Mouse (Mus musculus) limb, embryonic 15.5 days (tissue): ENCODE measurements around the gene Abracl. TPM values are rescaled to one million over a fixed set of nuclear protein-coding genes. Genes with fewer than 3 reads are reported as not detected.

Experiments used
- ATAC-seq: fragments of 200-750 bp; cut with Nextera tagmentation; 2 replicates; pipeline ENCODE4 v1.8.0; 2017; ENCODE audit warnings: low read depth, moderate TSS enrichment; ENCODE audit not compliant: insufficient number of reproducible peaks, low FRiP score, low TSS enrichment
- H3K27ac ChIP-seq: fragments of 300-500 bp; sonication (generic); 2 replicates; pipeline ENCODE4 v1.5.1; 2015; ENCODE audit warnings: moderate library complexity, mild to moderate bottlenecking, inconsistent platforms
- H3K27me3 ChIP-seq: fragments of 300-500 bp; sonication (generic); 2 replicates; pipeline ENCODE4 v1.6.1; 2015; ENCODE audit warnings: inconsistent platforms
- H3K36me3 ChIP-seq: fragments of 300-500 bp; sonication (generic); 2 replicates; pipeline ENCODE4 v1.6.1; 2015; ENCODE audit warnings: inconsistent platforms
- H3K4me1 ChIP-seq: fragments of 300-500 bp; sonication (generic); 2 replicates; pipeline ENCODE4 v1.6.1; 2015; ENCODE audit warnings: inconsistent platforms
- H3K4me2 ChIP-seq: fragments of 300-500 bp; sonication (generic); 2 replicates; pipeline ENCODE4 v1.6.1; 2015; ENCODE audit warnings: mild to moderate bottlenecking, inconsistent platforms
- H3K4me3 ChIP-seq: fragments of 300-500 bp; sonication (generic); 2 replicates; pipeline ENCODE4 v1.5.1; 2015; ENCODE audit warnings: mild to moderate bottlenecking, inconsistent platforms
- H3K9ac ChIP-seq: fragments of 300-500 bp; sonication (generic); 2 replicates; pipeline ENCODE4 v1.6.1; 2015; ENCODE audit warnings: inconsistent platforms
- H3K9me3 ChIP-seq: fragments of 300-500 bp; sonication (generic); 2 replicates; pipeline ENCODE4 v1.6.1; 2016; ENCODE audit warnings: inconsistent platforms
- WGBS: fragments of 180-500 bp; shearing (Covaris S2); methylation state at CpG from one replicate; pipeline ENCODE4 v1.1.7; 2015; 5-methylcytosine and 5-hydroxymethylcytosine counted together
- polyA plus RNA-seq: library from polyadenylated mRNA; unstranded; fragments of >200 nt; fragmentation: Nextera tagmentation; extraction: Ambion mirVana; gene quantifications from 2 replicates; pipeline ENCODE4 v1.2.1, GENCODE M21; 2015

The Abracl gene
- polyA plus RNA-seq, 1 experiment from 2014 or later, result 138 TPM

DNA sequence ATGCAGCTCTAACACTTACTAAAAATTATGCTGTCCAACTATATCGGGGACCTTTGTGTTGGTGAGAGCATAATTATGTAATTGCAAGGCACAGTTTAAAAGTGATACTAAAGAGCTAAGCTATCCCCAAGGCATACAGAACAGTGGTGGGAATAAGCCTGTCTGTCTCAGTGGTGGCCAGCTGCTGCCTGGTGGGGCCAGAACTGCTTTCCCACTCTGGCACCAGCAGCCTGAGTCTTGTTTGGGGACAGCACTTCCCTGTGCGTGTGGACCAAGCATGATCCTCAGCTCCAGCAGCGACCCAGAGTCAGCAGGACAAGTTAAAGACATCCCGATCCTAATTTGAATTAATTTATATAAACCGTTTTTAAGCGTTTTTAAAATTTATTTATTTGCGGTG lies 2.6 kb downstream of the Abracl start:
- Histone ChIP-seq H3K4me2 (no peak overlapping the region), H3K36me3 (peaks cover 22% of the 10 kb centered on the region; the same call in 1 of the 2 replicates), H3K9me3 (no peaks in the 10 kb centered on the region), H3K27me3 (no peaks in the 10 kb centered on the region), H3K4me3 (no peak overlapping the region), H3K4me1 (peaks cover 10% of the 10 kb centered on the region; the same call in 1 of the 2 replicates), H3K9ac (no peak overlapping the region), H3K27ac (no peak overlapping the region)
- 80% methylated on average over 7 of the region's 7 CpGs for WGBS
- ATAC-seq, result no peak

DNA sequence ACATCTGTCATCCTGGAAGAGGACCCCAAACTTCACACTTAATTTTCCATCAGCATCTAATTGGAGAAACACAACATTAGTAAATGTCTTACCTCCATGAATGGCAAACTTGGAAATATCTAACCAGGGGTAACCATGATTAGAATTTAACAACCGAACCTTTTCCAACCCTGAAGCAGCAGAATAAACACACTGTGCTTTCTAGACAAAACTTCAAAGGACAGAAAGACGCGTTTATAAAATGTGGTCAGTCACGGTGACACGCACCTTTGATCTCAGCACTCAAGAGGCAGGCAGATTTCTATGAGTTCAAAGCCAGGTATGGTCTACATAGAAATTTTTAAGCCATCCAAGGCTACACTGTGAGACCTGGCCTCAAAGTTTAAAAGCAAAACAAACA lies 11.3 kb downstream of the Abracl start:
- ATAC-seq, result no peak
- H3K4me3 ChIP-seq, result no peak overlapping the region
- no peaks in the 10 kb centered on the region for H3K27me3 ChIP-seq
- no peak overlapping the region for H3K9ac ChIP-seq
- peaks cover 18% of the 10 kb centered on the region; the same call in 1 of the 2 replicates for H3K36me3 ChIP-seq
- H3K4me1 ChIP-seq, result no peaks in the 10 kb centered on the region
- H3K9me3 ChIP-seq, result no peaks in the 10 kb centered on the region
- no peak overlapping the region for H3K4me2 ChIP-seq
- WGBS, result 71% methylated on average over 5 of the region's 5 CpGs
- no peak overlapping the region for H3K27ac ChIP-seq

DNA sequence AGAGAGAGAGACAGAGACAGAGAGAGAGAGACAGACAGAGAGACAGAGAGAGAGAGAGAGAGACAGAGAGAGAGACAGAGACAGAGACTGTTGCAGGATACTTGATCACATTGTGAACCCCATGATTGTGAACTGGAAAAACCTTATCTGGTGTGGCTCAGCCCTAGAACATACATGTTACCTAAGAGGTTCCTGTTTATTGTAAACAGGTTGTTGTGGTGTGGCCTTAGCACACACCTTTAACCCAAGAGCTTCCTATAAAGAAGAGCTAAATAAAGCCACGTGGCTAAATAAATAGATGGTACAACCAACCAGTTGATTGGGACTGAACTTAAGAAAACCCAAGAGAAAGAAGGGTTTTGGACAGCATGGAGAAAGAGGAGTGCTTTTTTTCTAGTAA lies 13.3 kb downstream of the Abracl start:
- peaks cover 13% of the 10 kb centered on the region; the same call in 1 of the 2 replicates for H3K36me3 ChIP-seq
- no peaks in the 10 kb centered on the region for H3K27me3 ChIP-seq
- ATAC-seq, result no peak
- no peaks in the 10 kb centered on the region for H3K4me1 ChIP-seq
- H3K27ac ChIP-seq, result no peak overlapping the region
- H3K4me3 ChIP-seq, result no peak overlapping the region
- H3K9ac ChIP-seq, result no peak overlapping the region
- 86% methylated on average over 1 of the region's 1 CpGs for WGBS
- no peak overlapping the region for H3K4me2 ChIP-seq
- no peaks in the 10 kb centered on the region for H3K9me3 ChIP-seq

DNA sequence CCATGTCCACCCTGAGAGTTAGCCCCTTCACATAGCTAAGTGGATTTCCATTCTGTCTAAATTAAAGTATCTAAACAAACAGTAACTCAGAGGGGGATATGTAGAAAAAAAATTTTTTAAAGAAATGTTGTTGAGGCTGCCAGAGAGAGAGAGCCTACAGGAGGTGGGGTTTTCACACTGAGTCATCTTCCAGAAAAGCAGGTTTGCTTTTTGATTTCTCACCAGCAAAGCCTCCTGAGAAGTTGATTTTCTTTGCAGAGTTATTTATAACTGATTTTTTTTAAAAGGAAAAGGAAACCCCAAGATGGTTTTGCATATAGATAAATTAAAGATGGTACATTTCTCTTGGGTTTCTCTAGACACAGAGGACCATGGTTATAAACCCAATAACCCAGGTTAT lies 15.0 kb downstream of the Abracl start:
- Histone ChIP-seq H3K4me3 (no peak overlapping the region), H3K36me3 (peaks cover 10% of the 10 kb centered on the region; the same call in 1 of the 2 replicates), H3K4me1 (no peaks in the 10 kb centered on the region), H3K27me3 (no peaks in the 10 kb centered on the region), H3K9ac (no peak overlapping the region), H3K4me2 (no peak overlapping the region), H3K9me3 (no peaks in the 10 kb centered on the region), H3K27ac (no peak overlapping the region)
- no peak for ATAC-seq

DNA sequence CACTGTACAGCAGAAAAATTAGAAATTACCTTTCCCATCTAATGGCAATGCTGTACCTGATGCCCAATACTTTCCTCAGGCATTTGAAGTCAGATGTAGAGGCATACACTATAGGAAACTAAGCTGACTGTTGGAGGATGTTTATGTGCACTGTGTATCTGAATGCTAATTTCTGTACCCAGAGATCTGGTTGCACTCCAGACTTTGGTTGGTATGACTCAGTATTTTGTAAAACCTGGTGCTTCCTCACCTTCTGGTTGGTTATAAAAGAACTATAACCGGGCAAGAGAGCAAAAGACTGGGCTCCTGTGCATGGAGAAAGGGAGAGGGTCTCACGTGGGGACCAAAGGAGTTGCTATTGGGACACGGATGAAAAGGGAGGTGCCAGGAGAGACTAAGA lies 15.8 kb downstream of the Abracl start:
- no peak for ATAC-seq
- 81% methylated on average over 3 of the region's 3 CpGs for WGBS
- no peak overlapping the region for H3K9ac ChIP-seq

DNA sequence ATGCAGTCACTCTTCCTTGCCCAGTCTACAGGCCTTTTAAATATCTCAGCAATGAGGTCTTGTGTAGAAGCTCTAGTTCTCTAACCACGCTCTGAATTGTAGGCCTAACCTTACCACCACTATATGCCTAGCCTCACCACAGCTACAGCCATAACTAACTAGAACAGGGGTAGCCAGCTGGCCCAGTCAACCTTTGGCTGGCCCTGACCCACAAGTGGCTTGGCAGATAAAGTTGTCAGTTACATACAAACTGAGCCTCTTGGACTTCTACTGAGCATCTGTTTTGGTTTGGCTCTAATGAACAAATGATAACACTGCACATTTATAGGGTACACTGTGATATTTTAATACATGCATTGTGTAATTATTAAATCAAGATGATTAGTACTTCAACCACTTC lies 16.3 kb downstream of the Abracl start:
- no peaks in the 10 kb centered on the region for H3K27me3 ChIP-seq
- H3K9me3 ChIP-seq, result no peaks in the 10 kb centered on the region
- peaks cover 9% of the 10 kb centered on the region; the same call in 1 of the 2 replicates for H3K36me3 ChIP-seq
- no peaks in the 10 kb centered on the region for H3K4me1 ChIP-seq
- H3K4me2 ChIP-seq, result no peak overlapping the region
- no peak for ATAC-seq
- no peak overlapping the region for H3K27ac ChIP-seq
- H3K9ac ChIP-seq, result no peak overlapping the region
- no peak overlapping the region for H3K4me3 ChIP-seq
- whole genome bisulfite sequencing, result 76% methylated on average over 1 of the region's 1 CpGs

More for the DNA sequence above, 15.8 kb downstream of the Abracl start:
- no peak overlapping the region for H3K4me2 ChIP-seq
- H3K9me3 ChIP-seq, result no peaks in the 10 kb centered on the region
- no peak overlapping the region for H3K4me3 ChIP-seq
- H3K4me1 ChIP-seq, result no peaks in the 10 kb centered on the region
- H3K27ac ChIP-seq, result no peak overlapping the region
- H3K27me3 ChIP-seq, result no peaks in the 10 kb centered on the region
- peaks cover 9% of the 10 kb centered on the region; the same call in 1 of the 2 replicates for H3K36me3 ChIP-seq

DNA sequence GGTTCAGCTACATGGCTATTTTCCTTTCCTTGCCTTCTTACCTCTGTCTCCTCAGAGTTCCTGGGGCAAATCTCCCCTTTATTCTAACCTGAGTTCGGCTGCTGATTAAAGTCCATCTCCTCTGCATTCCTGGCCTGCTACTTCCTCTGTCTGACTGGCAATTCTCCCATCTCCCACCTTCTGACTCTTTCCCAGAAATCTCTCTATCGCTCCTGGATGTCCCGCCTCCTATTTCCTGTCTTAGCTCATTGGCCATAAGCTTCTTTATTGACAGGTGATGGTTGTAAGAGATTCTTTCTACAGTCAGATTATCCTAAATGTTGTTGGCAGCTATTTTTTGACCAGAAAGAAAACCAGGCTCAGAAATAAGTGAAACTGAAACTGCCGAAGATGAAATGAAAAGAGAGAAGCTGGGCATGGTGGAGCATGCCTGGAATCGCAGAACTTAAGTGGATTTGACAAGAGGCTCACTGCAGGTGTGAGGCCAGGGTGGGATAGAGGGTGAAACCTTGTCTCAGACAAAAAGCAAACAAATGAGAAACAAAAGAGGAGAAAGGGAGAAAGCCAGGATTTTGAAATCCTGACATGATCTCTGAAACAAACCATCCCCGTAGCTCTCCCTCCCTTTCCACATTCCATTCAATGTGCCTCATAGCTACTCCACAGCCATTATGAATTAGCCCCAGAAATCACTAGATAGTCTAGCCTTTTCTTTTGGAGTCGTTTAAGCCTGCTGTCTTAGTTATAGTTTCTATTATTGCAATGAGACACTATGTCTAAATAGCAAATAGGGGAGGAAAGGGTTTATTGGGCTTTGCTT lies 17.7 kb downstream of the Abracl start:
- ATAC-seq, result no peak
- Histone ChIP-seq H3K36me3 (peaks cover 7% of the 10 kb centered on the region; the same call in 1 of the 2 replicates), H3K27me3 (no peaks in the 10 kb centered on the region), H3K9ac (no peak overlapping the region), H3K4me1 (no peaks in the 10 kb centered on the region), H3K4me2 (no peak overlapping the region), H3K4me3 (no peak overlapping the region), H3K27ac (0 out of 2 replicates have a peak overlapping the region, but pooled peaks have one; percentile 6), H3K9me3 (no peaks in the 10 kb centered on the region)
- 67% methylated on average over 7 of the region's 7 CpGs for WGBS

DNA sequence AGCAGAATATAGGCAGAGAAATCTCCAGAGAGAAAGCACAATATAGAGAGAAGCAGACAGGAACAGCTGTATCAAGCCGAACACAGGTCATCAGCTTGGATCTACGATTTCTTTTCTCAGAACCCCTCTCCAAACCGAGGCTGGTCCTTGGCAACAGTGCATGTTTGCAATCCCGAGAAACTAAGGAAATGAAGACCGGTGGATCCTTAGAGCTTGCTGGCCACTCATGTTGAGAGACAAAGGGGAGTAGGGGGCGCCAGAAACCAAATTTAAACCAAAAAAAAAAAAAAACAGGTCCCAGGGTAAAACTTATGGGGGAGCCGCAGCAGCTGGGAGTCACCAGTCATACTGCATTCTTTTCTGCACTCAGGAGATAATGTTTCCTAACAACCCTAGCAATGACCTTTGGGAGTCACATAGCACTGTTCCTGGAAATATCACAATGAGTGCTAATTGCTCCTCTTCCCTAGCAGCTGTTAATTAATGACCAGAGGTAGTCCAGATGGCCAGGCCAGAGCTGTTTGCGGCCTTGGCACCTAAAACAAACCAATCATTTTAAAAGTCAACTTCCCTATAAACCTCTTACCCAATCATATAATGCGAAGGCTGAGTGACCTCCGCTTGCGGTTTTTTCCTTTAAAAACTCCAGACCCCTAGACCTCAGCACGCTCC lies 19.0 kb downstream of the Abracl start:
- no peak for ATAC-seq
- no peak overlapping the region for H3K9ac ChIP-seq
- H3K4me1 ChIP-seq, result no peaks in the 10 kb centered on the region
- H3K36me3 ChIP-seq, result no peaks in the 10 kb centered on the region
- no peak overlapping the region for H3K4me2 ChIP-seq
- no peaks in the 10 kb centered on the region for H3K9me3 ChIP-seq
- H3K27ac ChIP-seq, result no peak overlapping the region
- WGBS, result 74% methylated on average over 12 of the region's 12 CpGs
- H3K27me3 ChIP-seq, result no peaks in the 10 kb centered on the region
- no peak overlapping the region for H3K4me3 ChIP-seq

DNA sequence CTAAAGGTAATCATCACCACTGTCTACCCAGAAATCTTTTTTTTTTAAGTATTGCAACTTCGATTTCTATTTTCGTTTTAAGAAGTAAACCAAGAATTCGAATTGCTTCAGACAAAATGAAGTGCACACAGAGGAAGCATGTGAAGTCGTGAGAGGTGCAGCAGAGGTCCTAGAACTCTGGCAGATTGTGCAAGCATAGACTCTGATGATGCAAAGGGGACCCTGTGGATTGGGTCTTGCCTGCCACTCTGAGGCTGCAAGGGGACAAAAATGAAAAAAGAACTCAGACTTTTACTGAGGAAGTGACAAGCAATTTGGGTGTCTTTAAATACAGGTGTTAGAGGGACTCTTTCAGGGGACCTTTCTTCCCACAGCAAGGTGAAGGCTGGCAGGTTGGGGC lies 32.5 kb downstream of the Abracl start:
- no peaks in the 10 kb centered on the region for H3K4me1 ChIP-seq

DNA sequence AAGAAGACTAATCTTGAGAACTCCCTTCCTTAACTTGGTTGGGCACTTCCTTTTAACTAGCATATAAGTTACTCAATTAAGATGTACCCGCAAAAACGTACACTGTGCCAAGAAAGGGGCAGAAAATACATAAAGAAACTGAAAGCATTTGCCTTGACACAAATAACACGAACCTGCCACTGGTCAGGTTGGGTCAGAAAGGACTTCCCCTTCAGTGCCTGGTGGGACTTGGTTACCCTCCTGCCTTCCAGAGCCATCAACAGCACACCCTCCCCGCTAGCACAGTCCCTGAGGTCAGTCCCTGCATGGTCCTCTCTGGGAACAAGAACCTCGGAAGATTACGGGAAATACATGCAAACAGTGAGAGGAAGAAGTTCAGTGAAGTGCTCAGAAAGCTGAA lies 34.0 kb downstream of the Abracl start:
- 65% methylated on average over 6 of the region's 6 CpGs for WGBS
- ATAC-seq, result no peak
- H3K4me2 ChIP-seq, result no peak overlapping the region

More for the DNA sequence above, 32.5 kb downstream of the Abracl start:
- no peak for ATAC-seq
- no peak overlapping the region for H3K27ac ChIP-seq
- H3K4me2 ChIP-seq, result no peak overlapping the region
- H3K9ac ChIP-seq, result no peak overlapping the region
- H3K27me3 ChIP-seq, result no peaks in the 10 kb centered on the region
- 89% methylated on average over 4 of the region's 4 CpGs for WGBS
- H3K9me3 ChIP-seq, result no peaks in the 10 kb centered on the region
- H3K36me3 ChIP-seq, result no peaks in the 10 kb centered on the region
- no peak overlapping the region for H3K4me3 ChIP-seq

DNA sequence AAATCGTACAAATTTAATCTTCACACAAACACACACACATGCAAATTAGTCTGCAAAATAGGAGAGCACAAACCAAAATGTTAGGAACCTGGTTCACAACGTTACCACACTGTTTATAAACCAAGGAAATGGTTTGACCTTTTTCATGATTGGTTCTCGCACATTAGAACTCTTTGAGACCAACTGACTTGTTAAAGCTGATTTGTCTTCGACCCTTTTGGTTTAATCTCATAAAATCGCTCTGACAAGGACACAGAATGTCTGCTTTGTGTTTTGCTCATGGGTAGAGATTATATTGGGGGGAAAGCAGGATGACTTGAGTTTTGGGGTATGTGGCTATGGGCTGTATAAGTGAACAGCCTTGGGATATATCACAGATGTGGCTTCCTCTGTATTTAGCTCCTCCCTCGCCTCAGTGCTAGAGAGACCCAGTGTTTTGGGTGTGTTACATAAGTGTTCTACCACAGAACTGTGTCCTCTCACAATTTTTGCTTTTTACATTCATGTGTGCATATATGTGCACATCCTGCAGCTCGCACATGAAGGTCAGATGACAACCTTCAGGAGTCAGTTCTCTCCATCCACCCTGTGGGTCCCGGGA lies 35.2 kb downstream of the Abracl start:
- Histone ChIP-seq H3K4me2 (no peak overlapping the region), H3K9me3 (no peaks in the 10 kb centered on the region), H3K36me3 (no peaks in the 10 kb centered on the region), H3K9ac (no peak overlapping the region), H3K27ac (no peak overlapping the region), H3K4me3 (no peak overlapping the region), H3K27me3 (no peaks in the 10 kb centered on the region), H3K4me1 (no peaks in the 10 kb centered on the region)
- no peak for ATAC-seq
- WGBS, result 79% methylated on average over 8 of the region's 8 CpGs

More for the DNA sequence above, 34.0 kb downstream of the Abracl start:
- Histone ChIP-seq H3K27me3 (no peaks in the 10 kb centered on the region), H3K4me3 (no peak overlapping the region), H3K9me3 (no peaks in the 10 kb centered on the region), H3K36me3 (no peaks in the 10 kb centered on the region), H3K9ac (no peak overlapping the region), H3K27ac (no peak overlapping the region), H3K4me1 (no peaks in the 10 kb centered on the region)

DNA sequence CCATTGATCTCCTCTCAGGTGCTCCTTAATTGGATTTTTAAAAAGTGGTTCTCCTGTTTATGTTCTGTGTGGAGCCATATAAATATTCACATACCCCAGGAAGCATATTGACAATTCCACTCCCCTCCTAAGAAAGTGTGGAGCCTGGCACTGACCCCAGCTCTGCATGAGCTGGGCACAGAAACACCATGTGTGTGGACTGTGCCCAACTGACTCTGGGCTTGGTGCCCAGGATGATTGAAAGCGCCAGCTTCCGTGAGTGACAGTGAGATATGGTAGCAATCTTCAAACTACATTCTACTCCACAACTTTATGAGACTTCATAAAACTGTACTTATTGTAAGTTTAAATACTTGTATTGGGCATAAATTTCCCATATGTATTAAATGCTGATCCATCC lies 39.8 kb downstream of the Abracl start:
- WGBS, result 69% methylated on average over 2 of the region's 2 CpGs
- no peak for ATAC-seq
- no peaks in the 10 kb centered on the region for H3K36me3 ChIP-seq
- H3K27me3 ChIP-seq, result no peaks in the 10 kb centered on the region
- no peaks in the 10 kb centered on the region for H3K4me1 ChIP-seq
- H3K9ac ChIP-seq, result no peak overlapping the region
- H3K9me3 ChIP-seq, result no peaks in the 10 kb centered on the region
- H3K4me3 ChIP-seq, result no peak overlapping the region
- no peak overlapping the region for H3K4me2 ChIP-seq
- H3K27ac ChIP-seq, result no peak overlapping the region
